Mouse (Mus musculus): ENCODE data around the gene Dgkd. TPM values are rescaled to one million over a fixed set of nuclear protein-coding genes. Genes with fewer than 3 reads are reported as not detected.

Gene Dgkd
- total and polyA plus RNA-seq, 3 experiments, result 29.5 to 135 (median 39.5) TPM

DNA sequence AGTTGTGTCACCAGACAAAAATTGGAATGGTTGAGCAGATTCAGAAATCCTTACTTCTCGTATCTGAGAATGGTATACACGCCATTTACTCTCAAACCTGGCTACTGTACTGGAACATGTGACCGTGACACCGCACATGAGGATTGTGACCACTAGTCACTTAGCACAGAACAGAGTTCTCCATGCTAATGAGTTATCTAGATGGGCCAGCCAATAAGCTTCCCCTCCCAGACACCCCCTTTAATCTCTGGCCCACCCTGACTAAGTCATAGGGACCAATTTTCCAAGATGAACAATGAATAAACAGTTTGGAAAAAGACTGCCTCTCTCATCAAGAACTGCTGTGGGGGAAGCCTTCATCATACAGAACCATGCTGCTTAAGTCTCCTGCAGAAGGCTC, 107.7 kb downstream of the Dgkd start:
- Histone ChIP-seq H3K36me3 (ENCODE audit: control insufficient read depth in 1 of 2, insufficient read depth in 2 of 2, low read length in 2 of 2) (peaks cover 3 to 42% of the 10 kb centered on the region in 2 experiments), H3K4me3 (ENCODE audit: control insufficient read depth in 1 of 2, insufficient read depth in 1 of 2, low read depth in 2 of 2, low read length in 2 of 2) (peak overlapping the region; percentile 34 to 42; a peak in 3 of 4 replicates), H3K79me2 (ENCODE audit: control insufficient read depth, insufficient read depth, low read length, poor library complexity) (peaks cover 2% of the 10 kb centered on the region; the same call in 1 of the 2 replicates), H3K27me3 (ENCODE audit: control insufficient read depth in 1 of 2, insufficient read depth in 2 of 2, low read length in 2 of 2) (no peaks in the 10 kb centered on the region), H3K9ac (ENCODE audit: control insufficient read depth, low read depth, low read length, poor library complexity, severe bottlenecking) (peak overlapping the region; percentile 77), H3K9me3 (replicated peaks; ENCODE audit: insufficient read depth, low read length) (no peaks in the 10 kb centered on the region), H3K4me1 (ENCODE audit: control insufficient read depth in 1 of 2, insufficient read depth in 2 of 2, low read length in 2 of 2) (peaks cover 21 to 31% of the 10 kb centered on the region in 2 experiments), H3K27ac (ENCODE audit: control insufficient read depth, low read depth, low read length) (peak overlapping the region; percentile 100)
- peak; percentile 77 for DNase-seq (ENCODE audit: low read depth, low spot score)
- 0 out of 2 replicates have a peak, but pooled peaks have one; percentile 65 for TF ChIP-seq ZMIZ1 (IDR thresholded peaks at IDR 0.05; ENCODE audit: low read depth, low read length)
- peak; percentile 87 for TF ChIP-seq MAX (IDR thresholded peaks at IDR 0.05; ENCODE audit: low read length)
- no peak for TF ChIP-seq SMC3 (IDR thresholded peaks at IDR 0.05; ENCODE audit: low read depth, low read length)
- no peak for TF ChIP-seq ELF1 (IDR thresholded peaks at IDR 0.05; ENCODE audit: low read depth, low read length)
- no peak for TF ChIP-seq TAL1 (IDR thresholded peaks at IDR 0.05; ENCODE audit: low read length)
- no peak; the same call in 1 of the 2 replicates for TF ChIP-seq MXI1 (IDR thresholded peaks at IDR 0.05; ENCODE audit: low read depth, low read length)
- no peak for TF ChIP-seq MEF2A (IDR thresholded peaks at IDR 0.05; ENCODE audit: extremely low read depth, insufficient replicate concordance, low read depth, low read length, poor library complexity, severe bottlenecking)
- TF ChIP-seq MAZ (IDR thresholded peaks at IDR 0.05; ENCODE audit: low read depth, low read length), result no peak
- TF ChIP-seq SIN3A (IDR thresholded peaks at IDR 0.05; ENCODE audit: low read length), result no peak
- TF ChIP-seq CHD2 (IDR thresholded peaks at IDR 0.05; ENCODE audit: low read length), result no peak
- TF ChIP-seq UBTF (IDR thresholded peaks at IDR 0.05; ENCODE audit: borderline replicate concordance, insufficient read depth, low read depth, low read length), result no peak
- TF ChIP-seq GABPA (IDR thresholded peaks at IDR 0.05; ENCODE audit: low read depth, low read length), result no peak
- no peak for TF ChIP-seq MAFK (IDR thresholded peaks at IDR 0.05; ENCODE audit: borderline replicate concordance, low read depth, low read length)
- 0 out of 2 replicates have a peak, but pooled peaks have one; percentile 78 for TF ChIP-seq CHD1 (IDR thresholded peaks at IDR 0.05; ENCODE audit: low read depth, low read length)
- no peak for TF ChIP-seq ZNF384 (IDR thresholded peaks at IDR 0.05; ENCODE audit: low read depth, low read length)
- TF ChIP-seq ETS1 (IDR thresholded peaks at IDR 0.05; ENCODE audit: low read depth, low read length), result peak; percentile 60; the same call in 1 of the 2 replicates
- TF ChIP-seq MYC (IDR thresholded peaks at IDR 0.05; ENCODE audit: low read depth, low read length), result 0 out of 2 replicates have a peak, but pooled peaks have one; percentile 52
- TF ChIP-seq USF1 (IDR thresholded peaks at IDR 0.05; ENCODE audit: low read depth, low read length), result peak; percentile 86
- TF ChIP-seq RAD21 (IDR thresholded peaks at IDR 0.05; ENCODE audit: low read depth, low read length), result no peak
- peak; percentile 20 for TF ChIP-seq NELFE (IDR thresholded peaks at IDR 0.05; ENCODE audit: low read depth, low read length)
- peak; percentile 24; the same call in 1 of the 2 replicates for TF ChIP-seq MYB (IDR thresholded peaks at IDR 0.05; ENCODE audit: low read depth, low read length)
- TF ChIP-seq ZC3H11A (IDR thresholded peaks at IDR 0.05; ENCODE audit: low read depth, low read length), result no peak
- TF ChIP-seq EP300 (IDR thresholded peaks at IDR 0.05; ENCODE audit: low read depth in 1 of 2, low read length in 2 of 2), result peak; percentile 47 to 57; a peak in 3 of 4 replicates
- peak; percentile 77 for TF ChIP-seq TBP (IDR thresholded peaks at IDR 0.05; ENCODE audit: low read depth, low read length)
- TF ChIP-seq TCF12 (IDR thresholded peaks at IDR 0.05; ENCODE audit: low read depth, low read length), result peak; percentile 43; the same call in 1 of the 2 replicates
- peak; percentile 15; the same call in 1 of the 2 replicates for TF ChIP-seq RCOR1 (IDR thresholded peaks at IDR 0.05; ENCODE audit: low read depth, low read length)
- no peak for TF ChIP-seq KAT2A (conservative IDR thresholded peaks at IDR 0.05; ENCODE audit: low read depth, low read length)
- no peak for TF ChIP-seq POLR2AphosphoS5 (IDR thresholded peaks at IDR 0.05; ENCODE audit: borderline replicate concordance, low read depth, low read length)
- TF ChIP-seq CTCF (IDR thresholded peaks at IDR 0.05 in 2 of 3, conservative IDR thresholded peaks at IDR 0.05 in 1 of 3; ENCODE audit: control insufficient read depth in 1 of 3, insufficient read depth in 1 of 3, low read depth in 2 of 3, low read length in 3 of 3, poor library complexity in 1 of 3, severe bottlenecking in 1 of 3), result no peak
- TF ChIP-seq USF2 (IDR thresholded peaks at IDR 0.05; ENCODE audit: borderline replicate concordance in 1 of 2, insufficient read depth in 1 of 2, low read depth in 1 of 2, low read length in 2 of 2), result 0 out of 4 replicates have a peak, but pooled peaks of 1 of the 2 experiments have one; percentile 47
- peak; percentile 58; the same call in 1 of the 2 replicates for TF ChIP-seq BHLHE40 (IDR thresholded peaks at IDR 0.05; ENCODE audit: borderline replicate concordance, low read depth, low read length)
- TF ChIP-seq GATA1 (IDR thresholded peaks at IDR 0.05; ENCODE audit: low read depth, low read length), result peak; percentile 69
- no peak for TF ChIP-seq ZKSCAN1 (IDR thresholded peaks at IDR 0.05; ENCODE audit: low read depth, low read length)

All from MEL (cell line).